In genomic region chr5:92810922-92811533, GRCm38 (mm10) we compare ENCODE assay signal across 8 mouse cellular contexts.
A peak's percentile ranks its signal among the peaks of the same experiment; 100 is the strongest.
DNase-seq lines count a peak whose midpoint lies in the region; ATAC-seq lines count a peak whose summit lies in the region.

No protein-coding gene starts in this region.

- H3K36me3 ChIP-seq in kidney, embryonic 16.5 days (ENCODE audit: insufficient read depth, low read length), result no peaks in the 10 kb centered on the region
- no peaks in the 10 kb centered on the region for H3K36me3 ChIP-seq in forebrain, embryonic 11.5 days (ENCODE audit: control insufficient read depth, insufficient read depth, low read length)
- H3K36me3 ChIP-seq in intestine, embryonic 14.5 days (ENCODE audit: control insufficient read depth, insufficient read depth, low read length), result no peaks in the 10 kb centered on the region

- peak overlapping the region; percentile 40 for H3K4me2 ChIP-seq in kidney, embryonic 16.5 days (replicated peaks; ENCODE audit: low read depth, low read length)
- peak overlapping the region; percentile 34 for H3K4me2 ChIP-seq in forebrain, embryonic 11.5 days (ENCODE audit: low read depth, low read length, severe bottlenecking)
- H3K4me2 ChIP-seq in intestine, embryonic 14.5 days (ENCODE audit: low read length), result no peak overlapping the region

- H3K27me3 ChIP-seq in kidney, embryonic 16.5 days (ENCODE audit: insufficient read depth, low read length), result no peaks in the 10 kb centered on the region; the same call in 1 of the 2 replicates
- no peaks in the 10 kb centered on the region for H3K27me3 ChIP-seq in forebrain, embryonic 11.5 days (ENCODE audit: control insufficient read depth, insufficient read depth, low read length)
- H3K27me3 ChIP-seq in intestine, embryonic 14.5 days (replicated peaks; ENCODE audit: control insufficient read depth, insufficient read depth, low read length), result no peaks in the 10 kb centered on the region

- no peaks in the 10 kb centered on the region for H3K9me3 ChIP-seq in kidney, embryonic 16.5 days (ENCODE audit: low read length)
- H3K9me3 ChIP-seq in forebrain, embryonic 11.5 days (ENCODE audit: control insufficient read depth, low read length), result no peaks in the 10 kb centered on the region; the same call in 1 of the 2 replicates
- H3K9me3 ChIP-seq in intestine, embryonic 14.5 days (ENCODE audit: control insufficient read depth, low read length), result no peaks in the 10 kb centered on the region

- ATAC-seq in kidney, embryonic 16.5 days (ENCODE audit: low FRiP score, low TSS enrichment), result peak; percentile 55
- peak; percentile 86 for ATAC-seq in forebrain, embryonic 11.5 days (replicated peaks; ENCODE audit: low FRiP score)
- ATAC-seq in intestine, embryonic 14.5 days (replicated peaks; ENCODE audit: low FRiP score, low TSS enrichment, low read depth), result no peak
- peak; percentile 63 for ATAC-seq in megakaryocyte progenitor cell, adult 5-6 weeks (replicated peaks; ENCODE audit: poor library complexity)
- ATAC-seq in inflammation-experienced regulatory T-cells, adult 6 months, result no peak

- no peak for DNase-seq in kidney, adult 18-20 months
- peak; percentile 85 for DNase-seq in forebrain, embryonic 11.5 days (ENCODE audit: low spot score)
- peak; percentile 61 for DNase-seq in intestine, embryonic 14.5 days (ENCODE audit: low spot score)
- DNase-seq in spleen, postnatal 36 days (ENCODE audit: low spot score in 2 of 2), result no peak
- DNase-seq in layer of hippocampus, postnatal 14 days (ENCODE audit: low spot score in 2 of 2), result no peak

- peaks cover 49% of the 10 kb centered on the region for H3K4me1 ChIP-seq in kidney, embryonic 16.5 days (ENCODE audit: insufficient read depth, low read length)
- peaks cover 34% of the 10 kb centered on the region for H3K4me1 ChIP-seq in forebrain, embryonic 11.5 days (replicated peaks; ENCODE audit: control insufficient read depth, insufficient read depth, low read length)
- peaks cover 41% of the 10 kb centered on the region for H3K4me1 ChIP-seq in intestine, embryonic 14.5 days (replicated peaks; ENCODE audit: control insufficient read depth, insufficient read depth, low read length)

- peak overlapping the region; percentile 61 for H3K27ac ChIP-seq in kidney, embryonic 16.5 days (ENCODE audit: low read length)
- H3K27ac ChIP-seq in forebrain, embryonic 11.5 days (ENCODE audit: low read depth, low read length), result peak overlapping the region; percentile 66; the same call in 1 of the 2 replicates
- 0 out of 2 replicates have a peak overlapping the region, but pooled peaks have one; percentile 36 for H3K27ac ChIP-seq in intestine, embryonic 14.5 days (ENCODE audit: low read depth)

- peak overlapping the region; percentile 48 for H3K9ac ChIP-seq in kidney, embryonic 16.5 days (replicated peaks; ENCODE audit: low read length)
- H3K9ac ChIP-seq in forebrain, embryonic 11.5 days (ENCODE audit: low read length), result no peak overlapping the region
- H3K9ac ChIP-seq in intestine, embryonic 14.5 days (ENCODE audit: low read length), result no peak overlapping the region

- peak overlapping the region; percentile 11 for H3K4me3 ChIP-seq in kidney, embryonic 16.5 days (ENCODE audit: low read length)
- no peak overlapping the region for H3K4me3 ChIP-seq in forebrain, embryonic 11.5 days (ENCODE audit: low read depth, low read length)
- no peak overlapping the region for H3K4me3 ChIP-seq in intestine, embryonic 14.5 days (ENCODE audit: low read depth, low read length)

- WGBS in kidney, embryonic 16.5 days, result 11% methylated on average over 9 of the region's 9 CpGs
- WGBS in forebrain, embryonic 11.5 days, result 4% methylated on average over 9 of the region's 9 CpGs
- WGBS in intestine, embryonic 14.5 days, result 13% methylated on average over 9 of the region's 9 CpGs

Comparison
In these comparisons a context has a peak if more than half of its experiments do, and no peak if none do; other contexts are left out.
1. ATAC-seq: peak in kidney, embryonic 16.5 days (single experiment), forebrain, embryonic 11.5 days (single experiment) and megakaryocyte progenitor cell, adult 5-6 weeks (single experiment); none in intestine, embryonic 14.5 days (single experiment) and inflammation-experienced regulatory T-cells, adult 6 months (single experiment).
2. DNase-seq: peak in forebrain, embryonic 11.5 days (single experiment) and intestine, embryonic 14.5 days (single experiment); none in kidney, adult 18-20 months (single experiment), spleen, postnatal 36 days (0 of 2) and layer of hippocampus, postnatal 14 days (0 of 2).
3. Peak in every context shown above with its lines, with median percentiles within 50 percentile points of each other: H3K27ac ChIP-seq.